Mouse (Mus musculus): ENCODE data around the gene Rgs13. TPM values are rescaled to one million over a fixed set of nuclear protein-coding genes. Genes with fewer than 3 reads are reported as not detected.

Rgs13 gene
- polyA plus RNA-seq, 1 experiment: not detected

DNA sequence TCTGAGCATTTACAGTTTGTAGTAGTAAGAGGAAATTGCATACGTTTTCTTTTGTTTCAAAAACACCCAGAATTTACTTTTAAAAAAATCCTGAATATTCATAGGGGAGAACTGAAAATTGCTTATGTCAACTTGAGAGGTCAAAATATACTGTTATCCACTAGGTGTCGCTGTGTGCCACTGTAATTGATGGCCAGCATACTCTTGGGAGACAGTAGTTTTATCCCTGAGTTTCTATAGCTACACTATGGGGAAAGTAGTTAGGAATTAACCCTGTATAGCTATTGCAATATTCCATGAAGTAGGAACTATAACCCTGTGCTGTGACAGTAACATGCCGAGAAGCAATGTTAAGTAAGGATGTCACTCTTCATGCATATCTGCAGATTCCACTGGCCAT lies 20.5 kb upstream of the Rgs13 start:
- Histone ChIP-seq H3K4me1 (ENCODE audit: control insufficient read depth, insufficient read depth, low read length) (no peaks in the 10 kb centered on the region), H3K27me3 (ENCODE audit: control insufficient read depth, insufficient read depth, low read length) (no peaks in the 10 kb centered on the region), H3K4me3 (replicated peaks; ENCODE audit: insufficient read depth, low read depth, low read length) (no peak overlapping the region), H3K27ac (ENCODE audit: insufficient read depth, low read length) (no peak overlapping the region)
- DNase-seq: no peak
- 32% methylated on average over 3 of the region's 3 CpGs for WGBS
- TF ChIP-seq POLR2A (IDR thresholded peaks at IDR 0.05; ENCODE audit: borderline replicate concordance, insufficient read depth, low read length): no peak
- peak; percentile 42; the same call in 1 of the 2 replicates for TF ChIP-seq CTCF (IDR thresholded peaks at IDR 0.05; ENCODE audit: borderline replicate concordance, insufficient read depth, low read depth, low read length)

DNA sequence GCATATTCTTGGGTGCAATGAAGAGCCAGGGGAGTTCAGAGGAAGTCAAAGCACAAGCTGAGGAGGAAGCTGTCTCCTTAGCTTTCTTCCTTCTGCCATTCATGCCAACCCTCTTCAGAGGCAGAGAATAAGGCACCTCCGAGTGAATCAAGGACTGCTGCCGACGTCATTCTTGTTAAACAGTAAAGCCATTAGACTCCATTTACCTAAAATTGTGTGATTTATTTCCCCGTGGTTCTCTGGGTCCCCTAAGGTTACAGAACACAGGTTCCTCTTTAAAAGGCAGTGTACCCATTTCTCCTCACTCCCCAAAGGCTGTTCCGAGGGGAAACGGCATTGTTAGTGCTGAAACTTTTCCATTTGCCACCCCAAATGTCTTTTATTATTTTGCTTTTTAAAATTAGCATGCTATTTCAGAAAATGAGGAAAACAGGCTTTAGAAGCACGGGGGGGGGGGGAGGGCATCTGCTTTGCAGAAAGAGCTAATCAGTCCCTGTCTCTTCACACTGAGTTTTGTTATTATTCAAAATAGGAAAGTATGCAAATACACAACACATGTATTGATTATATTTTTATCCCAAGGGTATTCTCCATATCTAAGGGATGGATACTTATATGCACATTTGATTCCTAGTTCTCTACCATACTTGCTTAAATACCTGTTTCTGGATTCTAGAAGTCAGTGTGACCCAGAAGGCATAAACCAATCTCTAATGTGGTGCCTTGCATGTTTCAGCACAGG lies 9.7 kb upstream of the Rgs13 start:
- H3K27me3 ChIP-seq (ENCODE audit: control insufficient read depth, insufficient read depth, low read length): no peaks in the 10 kb centered on the region
- H3K4me3 ChIP-seq (replicated peaks; ENCODE audit: insufficient read depth, low read depth, low read length): no peak overlapping the region
- H3K27ac ChIP-seq (ENCODE audit: insufficient read depth, low read length): no peak overlapping the region
- DNase-seq: no peak
- no peaks in the 10 kb centered on the region for H3K4me1 ChIP-seq (ENCODE audit: control insufficient read depth, insufficient read depth, low read length)
- WGBS: 66% methylated on average over 7 of the region's 7 CpGs
- TF ChIP-seq CTCF (IDR thresholded peaks at IDR 0.05; ENCODE audit: borderline replicate concordance, insufficient read depth, low read depth, low read length): no peak
- TF ChIP-seq POLR2A (IDR thresholded peaks at IDR 0.05; ENCODE audit: borderline replicate concordance, insufficient read depth, low read length): no peak

DNA sequence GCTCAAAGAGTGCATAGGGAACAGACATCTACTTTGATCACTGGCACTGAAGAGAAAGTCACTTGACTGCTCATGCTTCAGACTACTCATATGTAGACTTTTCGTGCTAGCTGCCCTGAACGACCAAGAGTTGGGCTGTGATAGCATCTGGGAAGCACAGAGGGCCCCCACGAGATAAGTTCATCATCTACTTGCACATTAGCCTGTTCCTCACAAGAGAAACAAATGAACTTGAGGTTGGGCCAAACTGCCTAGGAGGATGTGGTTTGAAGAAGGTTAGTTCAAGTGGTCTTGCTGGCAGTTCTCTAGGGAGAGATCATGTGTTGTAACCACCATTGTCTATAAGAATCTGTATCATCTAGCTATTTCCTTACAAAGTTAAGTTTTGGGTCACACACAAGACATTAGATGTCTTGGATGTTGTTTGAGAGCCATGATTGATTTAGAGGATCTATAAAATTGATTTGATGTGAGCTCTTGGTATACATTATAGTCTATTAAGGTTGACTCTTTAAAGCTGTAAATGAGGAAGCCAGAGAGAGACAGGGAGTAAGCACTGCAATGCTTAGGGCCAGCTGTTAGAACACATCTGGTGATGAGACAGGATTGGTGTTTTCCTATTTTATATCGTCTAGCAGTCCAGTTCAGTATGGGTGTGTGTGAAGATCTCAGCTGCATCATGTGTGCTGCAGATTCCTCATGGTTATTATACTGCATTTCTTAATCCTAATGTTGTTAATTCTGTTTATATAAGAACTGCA lies 8.0 kb upstream of the Rgs13 start:
- DNase-seq: no peak
- no peak overlapping the region for H3K27ac ChIP-seq (ENCODE audit: insufficient read depth, low read length)
- WGBS: 72% methylated on average over 4 of the region's 4 CpGs

DNA sequence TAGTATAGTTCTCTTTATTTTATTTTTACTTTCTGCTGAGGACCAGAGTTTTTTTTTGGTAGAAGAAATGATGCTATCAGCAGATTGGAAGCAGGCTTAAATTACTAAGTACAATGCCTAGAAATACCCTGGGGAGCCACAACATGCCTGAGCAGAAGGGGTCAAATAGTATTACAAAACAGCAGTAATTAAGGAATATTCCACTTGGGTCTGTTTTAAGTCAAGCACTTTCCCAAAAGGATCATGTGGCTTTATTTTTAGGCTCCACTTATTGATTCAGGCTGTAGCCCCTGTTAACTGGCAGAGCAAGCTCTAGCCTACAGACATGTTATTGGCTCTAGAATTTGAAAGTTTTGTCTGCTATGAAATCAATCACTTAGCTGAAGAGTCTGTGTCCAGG lies 6.5 kb upstream of the Rgs13 start:
- DNase-seq: no peak
- H3K4me1 ChIP-seq (ENCODE audit: control insufficient read depth, insufficient read depth, low read length): no peaks in the 10 kb centered on the region
- TF ChIP-seq POLR2A (IDR thresholded peaks at IDR 0.05; ENCODE audit: borderline replicate concordance, insufficient read depth, low read length) (no peak), CTCF (IDR thresholded peaks at IDR 0.05; ENCODE audit: borderline replicate concordance, insufficient read depth, low read depth, low read length) (no peak)
- no peak overlapping the region for H3K4me3 ChIP-seq (replicated peaks; ENCODE audit: insufficient read depth, low read depth, low read length)
- H3K27ac ChIP-seq (ENCODE audit: insufficient read depth, low read length): no peak overlapping the region
- H3K27me3 ChIP-seq (ENCODE audit: control insufficient read depth, insufficient read depth, low read length): no peaks in the 10 kb centered on the region

More for the DNA sequence above, 8.0 kb upstream of the Rgs13 start:
- H3K4me1 ChIP-seq (ENCODE audit: control insufficient read depth, insufficient read depth, low read length): no peaks in the 10 kb centered on the region
- TF ChIP-seq POLR2A (IDR thresholded peaks at IDR 0.05; ENCODE audit: borderline replicate concordance, insufficient read depth, low read length) (no peak), CTCF (IDR thresholded peaks at IDR 0.05; ENCODE audit: borderline replicate concordance, insufficient read depth, low read depth, low read length) (no peak)
- no peak overlapping the region for H3K4me3 ChIP-seq (replicated peaks; ENCODE audit: insufficient read depth, low read depth, low read length)
- H3K27me3 ChIP-seq (ENCODE audit: control insufficient read depth, insufficient read depth, low read length): no peaks in the 10 kb centered on the region

DNA sequence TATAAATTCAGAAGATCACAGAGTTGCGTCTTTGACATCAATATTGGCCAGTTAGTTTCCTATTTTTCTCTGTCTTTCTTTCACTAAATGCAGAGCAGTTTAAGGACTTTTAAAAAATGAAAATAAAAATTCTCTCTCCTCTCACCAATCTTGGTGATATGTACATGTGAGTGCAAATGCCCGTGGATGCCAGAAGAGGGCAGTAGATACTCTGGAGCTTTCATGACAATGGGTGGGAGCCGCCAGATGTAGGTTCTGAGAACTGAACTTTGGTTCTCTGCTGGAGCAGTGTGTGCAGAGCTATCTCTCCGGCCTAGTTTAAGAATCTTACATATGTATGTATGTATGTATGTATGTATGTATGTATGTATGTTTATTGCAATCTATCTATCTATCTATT lies 2.4 kb upstream of the Rgs13 start:
- Histone ChIP-seq H3K4me3 (replicated peaks; ENCODE audit: insufficient read depth, low read depth, low read length) (no peak overlapping the region), H3K4me1 (ENCODE audit: control insufficient read depth, insufficient read depth, low read length) (no peaks in the 10 kb centered on the region), H3K27me3 (ENCODE audit: control insufficient read depth, insufficient read depth, low read length) (no peaks in the 10 kb centered on the region), H3K27ac (ENCODE audit: insufficient read depth, low read length) (no peak overlapping the region)
- TF ChIP-seq POLR2A (IDR thresholded peaks at IDR 0.05; ENCODE audit: borderline replicate concordance, insufficient read depth, low read length) (no peak), CTCF (IDR thresholded peaks at IDR 0.05; ENCODE audit: borderline replicate concordance, insufficient read depth, low read depth, low read length) (no peak)
- 95% methylated on average over 4 of the region's 4 CpGs for WGBS
- no peak for DNase-seq

DNA sequence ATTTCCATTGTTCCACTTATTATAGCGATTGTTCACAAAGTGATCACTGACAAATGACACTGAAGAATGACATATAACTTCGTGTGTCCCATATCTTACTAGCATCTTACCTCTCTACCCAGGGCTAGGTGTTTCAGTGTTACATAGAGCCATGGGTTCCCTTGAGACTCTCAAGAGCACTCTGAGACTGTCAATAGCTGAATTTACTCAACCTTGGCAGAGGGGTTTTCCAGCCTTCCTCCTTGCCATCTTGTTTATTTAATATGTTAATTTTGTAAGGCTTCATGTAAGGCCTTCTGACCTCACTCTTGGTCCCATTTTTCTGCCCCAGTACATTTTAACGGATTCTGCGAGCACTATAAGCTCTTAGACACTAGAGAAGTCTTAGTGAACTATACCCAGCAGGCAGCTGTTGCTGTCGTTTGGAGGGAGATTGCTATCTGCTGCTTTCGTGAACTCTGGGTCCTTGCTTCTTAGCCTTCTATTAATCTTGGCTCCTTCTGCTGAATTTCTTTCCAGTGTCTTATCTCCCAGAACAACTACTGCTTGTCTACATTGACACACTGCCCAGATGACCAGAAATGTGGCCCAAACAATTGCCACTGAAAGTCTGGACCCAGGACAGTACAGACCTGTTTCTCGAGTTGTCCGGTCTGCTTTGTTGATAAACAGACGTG lies 1.2 kb upstream of the Rgs13 start:
- H3K4me1 ChIP-seq (ENCODE audit: control insufficient read depth, insufficient read depth, low read length): no peaks in the 10 kb centered on the region
- 48% methylated on average over 9 of the region's 9 CpGs for WGBS
- DNase-seq: no peak
- H3K27me3 ChIP-seq (ENCODE audit: control insufficient read depth, insufficient read depth, low read length): no peaks in the 10 kb centered on the region
- no peak overlapping the region for H3K4me3 ChIP-seq (replicated peaks; ENCODE audit: insufficient read depth, low read depth, low read length)
- TF ChIP-seq CTCF (IDR thresholded peaks at IDR 0.05; ENCODE audit: borderline replicate concordance, insufficient read depth, low read depth, low read length) (no peak), POLR2A (IDR thresholded peaks at IDR 0.05; ENCODE audit: borderline replicate concordance, insufficient read depth, low read length) (no peak)
- no peak overlapping the region for H3K27ac ChIP-seq (ENCODE audit: insufficient read depth, low read length)

DNA sequence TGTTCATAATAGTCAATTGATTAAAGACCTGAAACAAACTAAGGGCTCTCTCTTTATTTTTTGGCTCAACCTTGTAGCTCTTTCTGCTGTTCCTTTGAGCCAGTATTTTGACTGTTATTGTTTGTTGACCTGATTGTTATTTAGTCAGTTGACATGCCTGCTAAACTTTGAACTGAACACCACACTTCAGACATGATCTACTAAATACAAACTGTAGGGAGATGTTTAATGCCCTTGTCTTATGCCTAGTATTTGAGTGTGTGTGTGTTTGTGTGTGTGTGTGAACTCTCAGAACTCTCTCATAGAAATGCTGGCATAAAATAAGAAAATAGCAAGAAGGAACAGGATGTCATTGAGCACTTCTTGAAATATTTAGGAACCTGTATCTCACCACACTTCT lies 448 bp upstream of the Rgs13 start:
- no peak for TF ChIP-seq POLR2A (IDR thresholded peaks at IDR 0.05; ENCODE audit: borderline replicate concordance, insufficient read depth, low read length)
- no peak for TF ChIP-seq CTCF (IDR thresholded peaks at IDR 0.05; ENCODE audit: borderline replicate concordance, insufficient read depth, low read depth, low read length)
- no peak for DNase-seq
- H3K4me1 ChIP-seq (ENCODE audit: control insufficient read depth, insufficient read depth, low read length): no peaks in the 10 kb centered on the region
- no peak overlapping the region for H3K27ac ChIP-seq (ENCODE audit: insufficient read depth, low read length)
- H3K27me3 ChIP-seq (ENCODE audit: control insufficient read depth, insufficient read depth, low read length): no peaks in the 10 kb centered on the region
- no peak overlapping the region for H3K4me3 ChIP-seq (replicated peaks; ENCODE audit: insufficient read depth, low read depth, low read length)
